Mouse (Mus musculus) stomach, postnatal 0 days (tissue): ENCODE results near the gene Kirrel3. TPM values are rescaled to one million over a fixed set of nuclear protein-coding genes. Genes with fewer than 3 reads are reported as not detected.

Experiments used
- ATAC-seq: fragments of 200-750 bp; cut with Nextera tagmentation; 2 replicates; pipeline ENCODE4 v1.8.0; 2017; ENCODE audit not compliant: low FRiP score, low TSS enrichment
- DNase-seq: peaks from one replicate; pipeline ENCODE4 v3.0.0-alpha.2; 2016; ENCODE audit warnings: low spot score
- H3K27ac ChIP-seq: fragments of 300-500 bp; sonication (generic); replicated peaks from 2 replicates; pipeline ENCODE4 v1.5.1; 2014; ENCODE audit warnings: mild to moderate bottlenecking, control low read depth
- H3K27me3 ChIP-seq: fragments of 300-500 bp; sonication (generic); 2 replicates; pipeline ENCODE4 v1.6.1; 2014; ENCODE audit warnings: low read length; ENCODE audit not compliant: control insufficient read depth, insufficient read depth
- H3K36me3 ChIP-seq: fragments of 300-500 bp; sonication (generic); 2 replicates; pipeline ENCODE4 v1.6.1; 2014; ENCODE audit warnings: low read length, mixed read lengths; ENCODE audit not compliant: control insufficient read depth, insufficient read depth
- H3K4me1 ChIP-seq: fragments of 300-500 bp; sonication (generic); replicated peaks from 2 replicates; pipeline ENCODE4 v1.6.1; 2014; ENCODE audit warnings: antibody characterized with exemption; ENCODE audit not compliant: control insufficient read depth, insufficient read depth
- H3K4me2 ChIP-seq: fragments of 300-500 bp; sonication (generic); replicated peaks from 2 replicates; pipeline ENCODE4 v1.6.1; 2014; ENCODE audit warnings: low read depth, mild to moderate bottlenecking, control low read depth, moderate library complexity
- H3K4me3 ChIP-seq: fragments of 300-500 bp; sonication (generic); 2 replicates; pipeline ENCODE4 v1.5.1; 2014; ENCODE audit warnings: low read depth, low read length, control low read depth
- H3K9ac ChIP-seq: fragments of 300-500 bp; sonication (generic); 2 replicates; pipeline ENCODE4 v1.6.1; 2014; ENCODE audit warnings: mild to moderate bottlenecking, low read length, control low read depth, mixed read lengths
- H3K9me3 ChIP-seq: fragments of 300-500 bp; sonication (generic); 2 replicates; pipeline ENCODE4 v1.6.1; 2016; ENCODE audit warnings: low read length; ENCODE audit not compliant: control insufficient read depth
- CTCF ChIP-seq: IDR thresholded peaks from 2 replicates; pipeline ENCODE4 v1.5.1; 2016; ENCODE audit warnings: antibody characterized with exemption, low read depth, mild to moderate bottlenecking, moderate library complexity
- EP300 ChIP-seq: optimal IDR thresholded peaks from 2 replicates; pipeline ENCODE3; 2016; ENCODE audit warnings: antibody characterized with exemption
- WGBS: fragments of 180-500 bp; shearing (Covaris S2); extraction: QIAGEN DNeasy Blood & Tissue Kit; methylation state at CpG from one replicate; pipeline ENCODE4 v1.1.7; 2014; 5-methylcytosine and 5-hydroxymethylcytosine counted together
- polyA plus RNA-seq: library from polyadenylated mRNA; unstranded; fragments of >200 nt; fragmentation: Nextera tagmentation; extraction: Ambion mirVana; gene quantifications from 2 replicates; pipeline ENCODE4 v1.2.1, GENCODE M21; 2015

The Kirrel3 gene
- polyA plus RNA-seq, 1 experiment from 2014 or later, result 1.4 TPM

GRCm38 (mm10) chr9:34925616-34926015 is 439.9 kb downstream of the Kirrel3 start:
- no peaks in the 10 kb centered on the region for H3K36me3 ChIP-seq
- H3K4me2 ChIP-seq, result no peak overlapping the region
- H3K4me3 ChIP-seq, result no peak overlapping the region
- DNase-seq (no peak), ATAC-seq (no peak)
- no peak overlapping the region for H3K9ac ChIP-seq
- 82% methylated on average over 5 of the region's 5 CpGs for WGBS
- H3K27me3 ChIP-seq, result no peaks in the 10 kb centered on the region
- TF ChIP-seq CTCF (no peak), EP300 (no peak)
- H3K9me3 ChIP-seq, result no peaks in the 10 kb centered on the region
- H3K4me1 ChIP-seq, result no peaks in the 10 kb centered on the region
- H3K27ac ChIP-seq, result no peak overlapping the region

GRCm38 (mm10) chr9:34930371-34930770 is 444.7 kb downstream of the Kirrel3 start:
- no peaks in the 10 kb centered on the region for H3K36me3 ChIP-seq
- H3K27ac ChIP-seq, result no peak overlapping the region

GRCm38 (mm10) chr9:34938140-34938539 is 452.4 kb downstream of the Kirrel3 start:
- ATAC-seq, result no peak
- WGBS, result 84% methylated on average over 5 of the region's 5 CpGs
- H3K4me2 ChIP-seq, result no peak overlapping the region

More at GRCm38 (mm10) chr9:34930371-34930770, 444.7 kb downstream of the Kirrel3 start:
- WGBS, result 77% methylated on average over 1 of the region's 1 CpGs
- no peak overlapping the region for H3K4me2 ChIP-seq
- ATAC-seq, result no peak
- H3K9ac ChIP-seq, result no peak overlapping the region
- H3K4me1 ChIP-seq, result no peaks in the 10 kb centered on the region
- H3K27me3 ChIP-seq, result no peaks in the 10 kb centered on the region
- H3K4me3 ChIP-seq, result no peak overlapping the region
- TF ChIP-seq CTCF, result no peak
- TF ChIP-seq EP300, result no peak
- no peaks in the 10 kb centered on the region for H3K9me3 ChIP-seq
- DNase-seq, result no peak

GRCm38 (mm10) chr9:34939621-34940020 is 453.9 kb downstream of the Kirrel3 start:
- H3K9ac ChIP-seq, result no peak overlapping the region
- no peaks in the 10 kb centered on the region for H3K27me3 ChIP-seq
- no peak for ATAC-seq
- no peaks in the 10 kb centered on the region for H3K9me3 ChIP-seq
- no peak overlapping the region for H3K4me2 ChIP-seq
- H3K36me3 ChIP-seq, result no peaks in the 10 kb centered on the region
- no peak overlapping the region for H3K27ac ChIP-seq
- H3K4me1 ChIP-seq, result no peaks in the 10 kb centered on the region
- no peak for DNase-seq
- H3K4me3 ChIP-seq, result no peak overlapping the region
- TF ChIP-seq EP300 (no peak), CTCF (no peak)
- WGBS, result 89% methylated on average over 5 of the region's 5 CpGs

More at GRCm38 (mm10) chr9:34938140-34938539, 452.4 kb downstream of the Kirrel3 start:
- Histone ChIP-seq H3K27me3 (no peaks in the 10 kb centered on the region), H3K4me1 (no peaks in the 10 kb centered on the region), H3K9me3 (no peaks in the 10 kb centered on the region), H3K36me3 (no peaks in the 10 kb centered on the region), H3K9ac (no peak overlapping the region), H3K27ac (no peak overlapping the region), H3K4me3 (no peak overlapping the region)
- no peak for DNase-seq
- no peak for TF ChIP-seq EP300
- no peak for TF ChIP-seq CTCF

- TF ChIP-seq EP300, result no peak
- no peak for TF ChIP-seq CTCF
- Histone ChIP-seq H3K4me2 (no peak overlapping the region), H3K4me1 (no peaks in the 10 kb centered on the region), H3K27me3 (no peaks in the 10 kb centered on the region), H3K36me3 (no peaks in the 10 kb centered on the region), H3K4me3 (no peak overlapping the region), H3K9ac (no peak overlapping the region), H3K9me3 (no peaks in the 10 kb centered on the region), H3K27ac (no peak overlapping the region)
- DNase-seq (no peak), ATAC-seq (no peak)
- WGBS, result 75% methylated on average over 6 of the region's 6 CpGs
Measured at GRCm38 (mm10) chr9:34942122-34942831, 456.6 kb downstream of the Kirrel3 start.

- no peaks in the 10 kb centered on the region for H3K9me3 ChIP-seq
- H3K4me1 ChIP-seq, result no peaks in the 10 kb centered on the region
- no peak overlapping the region for H3K4me2 ChIP-seq
- no peak overlapping the region for H3K9ac ChIP-seq
- TF ChIP-seq EP300 (no peak), CTCF (no peak)
- no peak overlapping the region for H3K4me3 ChIP-seq
- H3K27ac ChIP-seq, result no peak overlapping the region
- DNase-seq (no peak), ATAC-seq (no peak)
- WGBS, result 48% methylated on average over 7 of the region's 7 CpGs
- no peaks in the 10 kb centered on the region for H3K27me3 ChIP-seq
- no peaks in the 10 kb centered on the region for H3K36me3 ChIP-seq
Measured at GRCm38 (mm10) chr9:34942996-34943395, 457.3 kb downstream of the Kirrel3 start.
